Mouse (Mus musculus) midbrain, embryonic 11.5 days (tissue): ENCODE results near the gene Epha4. TPM values are rescaled to one million over a fixed set of nuclear protein-coding genes. Genes with fewer than 3 reads are reported as not detected.

Experiments used
- ATAC-seq: fragments of 200-750 bp; cut with Nextera tagmentation; 2 replicates; pipeline ENCODE4 v1.8.0; 2017; ENCODE audit warnings: moderate TSS enrichment, moderate library complexity; ENCODE audit not compliant: low FRiP score
- DNase-seq: peaks from one replicate; pipeline ENCODE4 v3.0.0; 2015; ENCODE audit warnings: low spot score; ENCODE audit errors: missing footprints
- H3K27ac ChIP-seq: fragments of 300-500 bp; sonication (generic); 2 replicates; pipeline ENCODE4 v1.5.1; 2014; ENCODE audit warnings: low read depth, low read length
- H3K27me3 ChIP-seq: fragments of 300-500 bp; sonication (generic); 2 replicates; pipeline ENCODE4 v1.6.1; 2014; ENCODE audit warnings: mild to moderate bottlenecking, low read length, moderate library complexity, mixed read lengths; ENCODE audit not compliant: control insufficient read depth, insufficient read depth
- H3K36me3 ChIP-seq: fragments of 300-500 bp; sonication (generic); 2 replicates; pipeline ENCODE4 v1.6.1; 2014; ENCODE audit warnings: mild to moderate bottlenecking, low read length, moderate library complexity, mixed read lengths; ENCODE audit not compliant: control insufficient read depth, insufficient read depth
- H3K4me1 ChIP-seq: fragments of 300-500 bp; sonication (generic); 2 replicates; pipeline ENCODE4 v1.6.1; 2014; ENCODE audit warnings: low read length; ENCODE audit not compliant: control insufficient read depth, insufficient read depth
- H3K4me2 ChIP-seq: fragments of 300-500 bp; sonication (generic); 2 replicates; pipeline ENCODE4 v1.6.1; 2014; ENCODE audit warnings: mild to moderate bottlenecking, moderate library complexity
- H3K4me3 ChIP-seq: fragments of 300-500 bp; sonication (generic); 2 replicates; pipeline ENCODE4 v1.5.1; 2014; ENCODE audit warnings: low read depth, low read length
- H3K9ac ChIP-seq: fragments of 300-500 bp; sonication (generic); 2 replicates; pipeline ENCODE4 v1.6.1; 2014; ENCODE audit warnings: low read length
- H3K9me3 ChIP-seq: fragments of 300-500 bp; sonication (generic); 2 replicates; pipeline ENCODE4 v1.6.1; 2016; ENCODE audit warnings: low read length; ENCODE audit not compliant: control insufficient read depth
- WGBS: fragments of 180-500 bp; shearing (Covaris S2); extraction: QIAGEN DNeasy Blood & Tissue Kit; methylation state at CpG from one replicate; pipeline ENCODE4 v1.1.7; 2014; 5-methylcytosine and 5-hydroxymethylcytosine counted together
- polyA plus RNA-seq: library from polyadenylated mRNA; unstranded; fragments of >200 nt; fragmentation: Nextera tagmentation; extraction: Ambion mirVana; gene quantifications from 2 replicates; pipeline ENCODE4 v1.2.1, GENCODE M21; 2014

The Epha4 gene
- polyA plus RNA-seq, 1 experiment from 2014 or later: 19.4 TPM

DNA sequence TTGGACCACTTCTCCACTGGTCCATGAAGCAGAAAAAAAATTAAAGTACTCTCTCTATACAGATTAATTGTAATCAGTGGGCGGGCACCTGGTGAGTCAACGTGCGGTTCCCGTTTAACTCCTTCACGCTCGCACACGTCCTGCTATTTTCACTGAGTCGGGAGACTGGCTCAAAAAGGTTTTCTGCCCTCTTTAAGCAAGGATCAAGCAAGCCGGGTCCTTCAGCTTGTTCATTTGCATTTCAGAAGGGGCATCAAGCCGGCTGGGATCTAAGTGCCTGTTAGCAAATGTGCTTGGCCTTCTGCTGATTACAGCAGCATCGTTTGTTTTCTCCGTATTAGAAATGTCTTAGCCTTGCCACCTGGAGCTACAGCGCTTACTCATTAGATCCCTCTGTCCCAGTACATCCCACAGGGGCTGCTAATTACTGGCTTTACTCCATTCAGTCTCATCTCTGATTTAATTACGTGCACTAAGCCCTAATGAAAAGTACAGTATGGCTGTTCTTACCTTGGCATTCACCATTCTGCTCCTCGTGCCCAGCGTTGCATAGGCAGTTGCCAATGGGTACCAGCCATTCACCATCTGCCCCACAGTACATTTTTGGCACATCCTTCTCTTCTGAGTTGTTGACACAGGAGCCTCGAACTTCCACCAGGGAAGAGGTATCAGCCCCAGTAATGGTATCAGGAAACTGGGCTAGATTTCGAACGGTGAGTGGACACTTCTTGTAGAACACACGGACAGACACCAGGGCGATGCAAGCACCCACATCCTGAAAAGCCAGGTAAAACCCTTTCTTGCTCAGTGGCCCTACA is 8.6 kb downstream of the Epha4 start:
- H3K9me3 ChIP-seq: no peaks in the 10 kb centered on the region
- DNase-seq (peak; percentile 90), ATAC-seq (peak; percentile 30)
- H3K4me2 ChIP-seq: peak overlapping the region; percentile 45
- H3K27me3 ChIP-seq: peaks cover 15% of the 10 kb centered on the region
- H3K36me3 ChIP-seq: no peaks in the 10 kb centered on the region
- peak overlapping the region; percentile 25; the same call in 1 of the 2 replicates for H3K9ac ChIP-seq
- H3K4me3 ChIP-seq: peak overlapping the region; percentile 17
- H3K27ac ChIP-seq: no peak overlapping the region
- 30% methylated on average over 21 of the region's 21 CpGs for WGBS
- H3K4me1 ChIP-seq: peaks cover 69% of the 10 kb centered on the region

DNA sequence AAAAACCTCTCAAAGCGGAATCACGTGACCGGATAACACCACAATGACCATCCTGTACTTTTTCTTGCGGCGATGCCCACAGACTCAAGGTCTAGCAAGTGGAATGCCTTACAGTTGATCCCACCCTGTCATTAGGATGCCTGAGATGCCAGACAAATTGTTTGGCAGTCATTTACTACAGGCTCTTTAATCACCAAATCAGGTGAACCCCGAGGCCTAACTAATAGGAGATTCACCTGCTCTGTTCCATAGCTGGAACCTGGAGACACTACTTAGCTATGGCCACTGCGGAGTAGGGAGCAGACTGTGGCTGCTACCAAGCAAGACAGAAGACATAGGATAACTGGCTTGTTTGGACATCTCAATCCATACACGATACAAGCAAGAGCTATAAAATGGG is 9.6 kb downstream of the Epha4 start:
- Histone ChIP-seq H3K27ac (0 out of 2 replicates have a peak overlapping the region, but pooled peaks have one; percentile 2), H3K27me3 (peaks cover 15% of the 10 kb centered on the region), H3K36me3 (no peaks in the 10 kb centered on the region), H3K4me2 (peak overlapping the region; percentile 45), H3K9me3 (no peaks in the 10 kb centered on the region), H3K9ac (no peak overlapping the region), H3K4me3 (peak overlapping the region; percentile 8), H3K4me1 (peaks cover 66% of the 10 kb centered on the region)
- WGBS: 74% methylated on average over 8 of the region's 8 CpGs
- ATAC-seq: no peak
- DNase-seq: peak; percentile 82

DNA sequence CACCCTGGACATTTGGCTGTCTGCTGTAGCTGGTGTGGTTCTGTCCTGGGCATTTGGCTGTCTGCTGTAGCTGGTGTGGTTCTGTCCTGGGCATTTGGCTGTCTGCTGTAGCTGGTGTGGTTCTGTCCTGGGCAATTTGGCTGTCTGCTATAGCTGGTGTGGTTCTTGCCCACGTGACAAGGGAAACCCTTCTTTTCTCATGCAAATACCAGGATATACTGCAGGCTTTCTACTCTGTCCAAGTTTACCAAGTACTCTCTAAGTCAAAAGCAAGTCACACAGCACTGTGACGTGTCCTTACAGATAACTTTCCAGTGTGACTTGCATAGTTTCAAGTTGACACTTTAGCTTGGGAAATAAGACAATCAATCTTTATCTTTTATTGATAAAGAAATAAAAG is 10.1 kb downstream of the Epha4 start:
- H3K4me2 ChIP-seq: peak overlapping the region; percentile 45
- no peak for ATAC-seq
- H3K4me3 ChIP-seq: peak overlapping the region; percentile 8; the same call in 1 of the 2 replicates
- H3K9ac ChIP-seq: no peak overlapping the region
- H3K4me1 ChIP-seq: peaks cover 62% of the 10 kb centered on the region
- no peaks in the 10 kb centered on the region for H3K36me3 ChIP-seq
- H3K27ac ChIP-seq: no peak overlapping the region
- H3K27me3 ChIP-seq: peaks cover 12% of the 10 kb centered on the region
- WGBS: 15% methylated on average over 2 of the region's 2 CpGs
- H3K9me3 ChIP-seq: no peaks in the 10 kb centered on the region
- DNase-seq: no peak

DNA sequence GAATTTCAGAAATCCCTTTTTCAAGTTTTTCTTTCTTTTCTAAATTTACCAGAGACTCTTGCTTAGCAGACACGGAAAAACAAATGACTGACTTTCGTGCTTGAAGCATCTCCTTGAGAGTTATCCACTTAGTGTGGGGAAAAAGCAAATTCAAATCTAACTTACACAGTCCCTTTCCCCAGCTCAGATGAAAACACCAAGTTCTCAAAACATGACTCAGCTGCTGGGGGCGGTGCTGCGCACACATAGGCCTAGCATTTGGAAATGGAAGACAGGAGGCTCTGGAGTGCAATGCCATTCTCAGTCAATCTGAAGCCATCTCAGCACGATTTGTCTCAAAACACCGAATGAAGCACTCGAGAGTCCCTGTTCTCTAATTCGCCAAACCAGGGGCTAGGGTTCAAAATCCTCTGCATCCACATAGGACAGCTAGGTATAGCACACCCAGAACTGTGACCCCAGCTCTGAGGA is 11.1 kb downstream of the Epha4 start:
- peaks cover 6% of the 10 kb centered on the region; the same call in 1 of the 2 replicates for H3K27me3 ChIP-seq
- 62% methylated on average over 8 of the region's 8 CpGs for WGBS
- H3K27ac ChIP-seq: no peak overlapping the region
- no peaks in the 10 kb centered on the region for H3K9me3 ChIP-seq
- H3K4me1 ChIP-seq: peaks cover 62% of the 10 kb centered on the region
- no peaks in the 10 kb centered on the region for H3K36me3 ChIP-seq
- H3K4me2 ChIP-seq: peak overlapping the region; percentile 45; the same call in 1 of the 2 replicates
- H3K9ac ChIP-seq: no peak overlapping the region
- no peak for ATAC-seq
- H3K4me3 ChIP-seq: no peak overlapping the region
- DNase-seq: peak; percentile 88

DNA sequence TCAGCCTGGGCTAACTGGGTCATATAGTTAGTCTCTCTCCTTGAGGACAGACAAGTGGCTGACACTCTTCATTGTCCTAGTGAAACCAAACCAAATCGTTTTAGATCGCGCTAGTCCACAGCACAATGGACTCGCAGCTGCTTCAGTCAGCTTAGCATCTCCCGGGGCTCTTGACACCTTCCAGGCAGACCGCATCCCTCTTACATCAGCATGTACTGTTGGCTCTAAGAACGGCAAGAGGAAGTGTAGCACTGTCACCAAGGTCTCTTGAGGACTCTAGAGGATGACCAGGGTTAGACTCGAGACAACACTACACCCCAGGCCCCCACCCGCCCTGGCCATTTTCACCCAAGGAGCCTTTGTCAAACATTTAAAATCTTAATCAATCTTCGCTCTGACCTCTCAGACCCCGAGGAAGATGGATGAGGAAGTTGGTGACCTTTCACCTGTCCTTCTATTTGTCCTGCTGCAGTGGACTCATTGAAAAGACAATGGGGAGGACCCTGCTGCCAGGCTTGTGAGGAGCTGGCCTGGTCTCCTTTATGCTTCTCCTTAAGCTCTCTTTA is 12.3 kb downstream of the Epha4 start:
- H3K4me1 ChIP-seq: peaks cover 70% of the 10 kb centered on the region
- 13% methylated on average over 11 of the region's 11 CpGs for WGBS
- no peak overlapping the region for H3K9ac ChIP-seq
- peak overlapping the region; percentile 45; the same call in 1 of the 2 replicates for H3K27ac ChIP-seq
- H3K4me2 ChIP-seq: peak overlapping the region; percentile 12; the same call in 1 of the 2 replicates
- no peaks in the 10 kb centered on the region for H3K36me3 ChIP-seq
- peaks cover 3% of the 10 kb centered on the region; the same call in 1 of the 2 replicates for H3K27me3 ChIP-seq
- DNase-seq: peak; percentile 91
- no peak overlapping the region for H3K4me3 ChIP-seq
- no peaks in the 10 kb centered on the region for H3K9me3 ChIP-seq
- ATAC-seq: peak; percentile 84

DNA sequence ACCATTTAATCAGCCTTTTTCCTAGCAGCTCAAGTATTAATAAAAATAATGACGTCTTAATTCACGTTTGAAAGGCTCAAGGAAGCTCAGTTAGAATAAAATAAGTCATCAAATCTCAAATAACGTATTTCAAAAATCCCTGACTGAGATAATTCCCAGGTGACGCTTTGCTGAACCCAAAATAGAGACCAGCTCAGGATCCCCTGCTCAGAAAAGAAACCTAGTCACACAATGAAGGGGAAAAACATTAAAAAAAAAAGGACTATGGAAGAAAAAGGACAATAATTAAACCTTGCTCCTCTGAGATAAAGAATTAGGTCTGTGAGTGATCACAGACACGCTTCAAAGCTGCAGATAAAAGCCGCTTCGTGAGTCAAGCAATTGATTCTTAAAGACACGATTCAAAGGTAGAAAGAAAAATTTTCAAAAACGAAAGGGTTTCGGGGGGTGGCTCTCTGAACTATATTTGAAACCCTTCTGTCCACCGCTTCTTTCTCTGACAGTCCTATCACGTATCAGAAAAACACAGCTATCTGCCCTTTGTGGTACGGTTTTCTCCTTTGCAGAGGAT is 13.4 kb downstream of the Epha4 start:
- H3K9me3 ChIP-seq: no peaks in the 10 kb centered on the region
- no peaks in the 10 kb centered on the region; the same call in 1 of the 2 replicates for H3K27me3 ChIP-seq
- H3K4me1 ChIP-seq: peaks cover 69% of the 10 kb centered on the region
- H3K27ac ChIP-seq: no peak overlapping the region
- peak overlapping the region; percentile 20; the same call in 1 of the 2 replicates for H3K9ac ChIP-seq
- no peak overlapping the region for H3K4me3 ChIP-seq
- WGBS: 33% methylated on average over 13 of the region's 13 CpGs
- ATAC-seq (no peak), DNase-seq (no peak)
- H3K36me3 ChIP-seq: no peaks in the 10 kb centered on the region
- peak overlapping the region; percentile 20; the same call in 1 of the 2 replicates for H3K4me2 ChIP-seq

DNA sequence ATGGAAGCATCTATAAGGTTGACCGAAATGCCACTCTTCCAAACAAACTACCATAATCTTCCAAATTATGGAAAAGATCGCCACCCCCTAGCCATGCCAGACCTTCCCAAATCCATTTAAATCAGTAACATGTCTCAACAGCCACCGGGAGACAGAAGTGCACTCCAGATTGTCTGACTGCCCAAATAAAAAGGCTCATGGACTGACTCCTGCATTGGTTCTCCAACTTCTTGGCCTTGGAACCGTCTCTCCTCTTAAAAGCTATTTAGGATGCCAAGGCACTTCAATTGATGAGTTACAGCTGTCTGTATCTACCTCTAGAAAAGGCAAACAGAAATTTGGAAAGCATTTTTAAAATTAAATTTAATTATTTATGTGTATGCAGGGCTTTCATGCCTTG is 17.4 kb downstream of the Epha4 start:
- H3K27ac ChIP-seq: peak overlapping the region; percentile 71
- H3K27me3 ChIP-seq: no peaks in the 10 kb centered on the region
- WGBS: 46% methylated on average over 4 of the region's 4 CpGs
- DNase-seq (peak; percentile 86), ATAC-seq (no peak)
- no peak overlapping the region for H3K4me2 ChIP-seq
- H3K4me3 ChIP-seq: no peak overlapping the region
- H3K9me3 ChIP-seq: no peaks in the 10 kb centered on the region
- H3K36me3 ChIP-seq: no peaks in the 10 kb centered on the region
- H3K9ac ChIP-seq: no peak overlapping the region
- peaks cover 61% of the 10 kb centered on the region for H3K4me1 ChIP-seq

DNA sequence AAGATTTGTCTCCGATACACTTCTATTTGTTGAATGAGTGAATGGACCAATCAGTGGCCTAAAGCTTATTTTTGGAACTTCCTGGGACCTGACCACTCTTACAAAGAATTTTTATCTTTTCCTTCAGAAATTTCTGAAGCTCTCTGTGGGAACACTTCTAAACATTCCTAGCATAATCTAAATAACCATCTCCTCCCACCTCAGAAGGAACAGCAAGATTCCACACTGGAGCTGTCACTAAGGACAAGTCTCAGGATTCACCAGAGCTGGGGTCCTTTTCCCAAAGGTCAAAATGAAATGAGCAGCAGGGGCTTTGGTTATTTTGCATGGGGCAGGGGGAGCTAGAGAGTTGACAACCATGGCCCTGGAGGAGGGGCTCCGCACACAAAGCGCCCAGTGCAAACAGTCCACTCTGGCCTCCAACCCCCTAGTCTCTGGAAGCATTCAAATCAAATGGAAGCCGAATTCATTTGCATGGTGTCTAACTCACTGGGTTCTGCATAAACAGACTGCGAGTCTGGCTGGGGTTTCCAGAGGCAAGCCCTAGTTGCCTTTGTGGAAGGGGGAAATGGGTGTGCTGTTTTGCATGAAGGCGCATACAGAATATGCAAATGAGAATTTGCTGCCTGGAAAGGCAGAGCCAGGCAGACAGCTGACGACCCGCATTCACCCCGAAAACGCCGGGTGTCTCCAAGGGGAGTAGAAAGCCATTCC is 18.3 kb downstream of the Epha4 start:
- no peak overlapping the region for H3K9ac ChIP-seq
- WGBS: 3% methylated on average over 11 of the region's 11 CpGs
- no peaks in the 10 kb centered on the region for H3K27me3 ChIP-seq
- H3K4me1 ChIP-seq: peaks cover 55% of the 10 kb centered on the region
- peak; percentile 95 for DNase-seq
- ATAC-seq: peak; percentile 93
- H3K4me2 ChIP-seq: peak overlapping the region; percentile 19
- no peak overlapping the region for H3K4me3 ChIP-seq
- H3K27ac ChIP-seq: peak overlapping the region; percentile 71
- no peaks in the 10 kb centered on the region for H3K9me3 ChIP-seq
- no peaks in the 10 kb centered on the region for H3K36me3 ChIP-seq
